In genomic region chr6:88829579-88829978, GRCm38 (mm10) we compare ENCODE assay signal across 1 mouse cellular context.
TF ChIP-seq lines count a peak whose summit lies in the region.

No protein-coding gene starts in this region.

TF ChIP-seq in CH12.LX, 34 proteins besides CTCF, POLR2A, EP300 and RAD21 (continued from another document):
- no peak; the same call in 1 of the 2 replicates for TF ChIP-seq ELF1 (IDR thresholded peaks at IDR 0.05; ENCODE audit: low read depth, low read length)
- TF ChIP-seq JUND (conservative IDR thresholded peaks at IDR 0.05; ENCODE audit: low read depth, low read length) = no peak
- no peak for TF ChIP-seq UBTF (IDR thresholded peaks at IDR 0.05; ENCODE audit: low read depth, low read length)
- TF ChIP-seq HCFC1 (IDR thresholded peaks at IDR 0.05; ENCODE audit: low read depth, low read length) = no peak
- TF ChIP-seq MAZ (IDR thresholded peaks at IDR 0.05; ENCODE audit: low read depth, low read length) = no peak
- no peak for TF ChIP-seq ZMIZ1 (IDR thresholded peaks at IDR 0.05; ENCODE audit: low read depth, low read length)
